Mouse (Mus musculus): ENCODE data around the gene Trpc1.

Trpc1 gene

DNA sequence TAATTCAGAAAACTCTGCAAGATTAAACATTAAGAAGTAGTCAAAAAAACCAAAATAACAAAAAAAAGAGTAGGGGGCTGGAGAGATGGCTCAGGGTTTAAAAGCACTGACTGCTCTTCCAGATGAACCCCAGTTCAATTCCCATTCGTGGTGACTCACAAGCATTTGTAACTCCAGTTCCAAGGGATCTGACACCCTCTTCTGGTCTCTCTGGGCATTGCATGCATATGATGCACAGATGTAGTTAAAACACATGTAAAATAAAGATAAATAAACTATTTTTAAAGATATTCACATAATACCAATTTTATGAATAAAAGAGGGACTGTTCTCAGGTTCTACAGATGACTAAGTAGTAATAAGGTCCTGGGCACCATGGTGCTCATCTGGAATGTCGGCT, 52.4 kb downstream of the Trpc1 start:
- peak; percentile 21 for DNase-seq (ENCODE audit: low spot score)

DNA sequence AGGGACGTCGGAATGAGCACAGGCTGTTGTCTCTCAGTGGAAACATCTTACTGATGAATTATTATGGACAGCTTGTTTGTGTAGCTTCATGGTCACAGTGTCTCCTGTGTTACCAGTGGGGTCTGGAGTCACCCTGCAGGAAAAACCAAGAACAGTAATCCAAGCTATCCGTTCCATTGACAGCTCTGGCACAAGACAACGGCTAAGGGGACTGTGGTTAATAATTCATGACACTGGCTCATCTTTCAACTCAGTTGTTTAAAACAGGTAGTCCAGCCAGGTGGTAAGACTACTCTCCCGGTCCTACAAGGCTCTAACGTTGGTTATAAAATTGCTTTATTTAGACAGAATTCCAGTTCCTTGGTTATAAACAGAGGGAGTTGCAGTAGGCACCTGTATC, 53.6 kb downstream of the Trpc1 start:
- no peak for DNase-seq (ENCODE audit: low spot score)

- no peak for DNase-seq (ENCODE audit: low spot score)
Measured at GRCm38 (mm10) chr9:95695023-95695422, 55.2 kb downstream of the Trpc1 start.

DNA sequence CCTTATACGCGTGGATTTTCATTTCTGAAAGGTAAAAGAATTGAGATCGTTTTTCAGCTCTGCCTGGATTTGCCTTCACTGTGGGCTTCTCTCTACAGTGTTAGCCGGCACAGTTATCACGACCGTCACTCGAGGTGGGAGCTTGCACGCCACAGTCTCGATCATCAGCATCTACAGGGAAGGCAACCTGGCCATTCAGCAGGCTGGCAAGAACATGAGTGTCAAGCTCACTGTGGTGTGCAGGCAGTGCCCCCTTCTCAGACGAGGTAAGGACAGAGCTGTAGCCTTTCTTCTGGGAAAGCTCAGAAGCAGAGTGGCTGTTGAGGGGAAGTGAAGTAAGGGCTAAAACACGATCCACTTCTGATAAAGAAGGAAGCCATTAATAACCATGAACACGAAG, 55.6 kb downstream of the Trpc1 start:
- DNase-seq (ENCODE audit: low spot score), result no peak

DNA sequence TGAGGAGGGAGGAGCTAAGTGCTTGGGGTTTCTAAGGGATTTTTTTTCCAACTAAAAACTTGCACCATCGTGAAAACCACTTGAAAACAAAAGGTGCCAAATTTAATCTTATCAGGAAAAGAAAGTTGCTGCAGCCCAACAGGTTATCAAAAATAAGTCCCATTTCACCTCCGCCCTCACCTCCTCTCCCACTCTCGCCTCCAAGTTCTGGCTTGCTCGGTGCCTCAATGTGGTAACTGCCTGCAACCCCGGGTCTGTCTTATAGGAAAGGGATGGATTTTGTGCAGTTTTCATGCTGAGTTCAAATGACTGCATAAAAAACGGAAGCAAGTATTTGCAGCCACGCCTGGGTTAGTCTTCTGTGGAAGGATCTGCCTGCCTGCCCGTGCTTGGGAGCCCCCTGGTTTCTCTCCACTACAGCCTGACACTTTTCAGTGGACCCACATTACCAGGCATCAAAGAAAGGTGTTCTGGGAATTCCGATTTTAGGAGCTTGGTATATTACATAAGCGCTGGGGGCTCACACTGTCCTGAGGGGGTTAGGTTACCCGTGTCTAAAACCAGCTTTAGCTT, 56.6 kb downstream of the Trpc1 start:
- no peak for DNase-seq (ENCODE audit: low spot score)

DNA sequence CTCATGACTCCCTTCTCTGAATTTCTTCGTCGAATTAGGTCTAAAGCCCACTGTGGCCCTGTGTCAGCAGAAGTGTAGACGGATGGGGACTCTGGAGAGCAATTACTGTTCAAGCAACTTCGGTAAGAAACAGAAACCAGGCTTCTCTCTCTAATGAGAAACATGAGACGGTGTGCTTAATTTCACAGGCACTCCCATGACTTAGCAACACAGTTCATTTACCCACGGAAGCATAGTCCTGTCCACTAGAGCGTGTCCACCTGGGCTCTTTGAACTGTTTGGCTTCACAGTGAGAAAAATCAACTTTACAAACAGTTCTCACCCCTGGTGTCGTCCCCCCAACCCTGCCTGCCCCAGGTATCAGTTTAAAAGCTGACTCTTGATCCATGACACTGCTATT, 57.4 kb downstream of the Trpc1 start:
- DNase-seq (ENCODE audit: low spot score), result no peak

GRCm38 (mm10) chr9:95688064-95688463, 62.1 kb downstream of the Trpc1 start:
- no peak for DNase-seq (ENCODE audit: low spot score)

- no peak for DNase-seq (ENCODE audit: low spot score)
Measured at GRCm38 (mm10) chr9:95685660-95686440, 64.3 kb downstream of the Trpc1 start.

GRCm38 (mm10) chr9:95680691-95681090, 69.5 kb downstream of the Trpc1 start:
- DNase-seq (ENCODE audit: low spot score), result no peak

GRCm38 (mm10) chr9:95679966-95680365, 70.2 kb downstream of the Trpc1 start:
- DNase-seq (ENCODE audit: low spot score), result no peak

- no peak for DNase-seq (ENCODE audit: low spot score)
Measured at GRCm38 (mm10) chr9:95676021-95676420, 74.2 kb downstream of the Trpc1 start.

GRCm38 (mm10) chr9:95675064-95675699, 75.0 kb downstream of the Trpc1 start:
- no peak for DNase-seq (ENCODE audit: low spot score)

- peak; percentile 13 for DNase-seq (ENCODE audit: low spot score)
Measured at GRCm38 (mm10) chr9:95672760-95673159, 77.4 kb downstream of the Trpc1 start.

DNA sequence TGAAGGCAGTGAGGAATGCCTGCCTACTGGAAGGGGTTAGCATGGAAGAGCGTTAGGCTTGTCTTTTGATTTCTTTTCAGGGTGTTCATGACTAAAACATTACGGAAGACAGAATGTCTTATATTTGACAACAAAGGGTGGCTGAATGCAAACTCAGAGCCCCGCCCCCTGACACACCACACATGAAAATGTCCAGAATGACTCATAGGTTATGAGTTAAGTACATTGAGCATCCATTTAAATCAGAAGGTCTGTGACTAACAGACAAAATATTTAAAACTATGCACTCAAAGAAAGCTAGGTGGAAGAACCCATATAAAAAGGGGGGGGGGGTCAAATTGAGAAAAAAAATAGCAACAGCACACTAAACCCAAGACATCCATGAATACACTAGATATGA, 77.8 kb downstream of the Trpc1 start:
- no peak for DNase-seq (ENCODE audit: low spot score)

DNA sequence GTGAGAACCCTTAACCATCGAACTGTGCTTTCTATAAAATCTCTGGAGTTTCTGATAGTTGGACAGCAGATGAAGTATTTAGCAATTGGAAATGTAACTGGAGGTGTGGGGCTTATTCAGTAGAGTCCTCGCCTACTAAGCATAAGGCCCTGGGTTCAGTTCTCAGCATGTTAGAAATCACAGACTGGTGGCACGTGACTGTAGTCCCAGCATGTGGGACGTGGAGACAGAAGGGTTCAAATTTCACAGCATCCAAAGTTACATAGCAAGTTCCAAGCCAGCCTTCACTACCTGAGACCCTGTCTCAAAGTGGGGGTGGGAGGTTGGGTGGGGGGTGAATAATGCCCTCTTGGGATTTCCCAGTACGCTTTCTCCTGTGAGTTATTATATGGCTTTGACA, 81.9 kb downstream of the Trpc1 start:
- DNase-seq (ENCODE audit: low spot score), result no peak

- DNase-seq (ENCODE audit: low spot score), result no peak
Measured at GRCm38 (mm10) chr9:95667836-95668235, 82.3 kb downstream of the Trpc1 start.

DNA sequence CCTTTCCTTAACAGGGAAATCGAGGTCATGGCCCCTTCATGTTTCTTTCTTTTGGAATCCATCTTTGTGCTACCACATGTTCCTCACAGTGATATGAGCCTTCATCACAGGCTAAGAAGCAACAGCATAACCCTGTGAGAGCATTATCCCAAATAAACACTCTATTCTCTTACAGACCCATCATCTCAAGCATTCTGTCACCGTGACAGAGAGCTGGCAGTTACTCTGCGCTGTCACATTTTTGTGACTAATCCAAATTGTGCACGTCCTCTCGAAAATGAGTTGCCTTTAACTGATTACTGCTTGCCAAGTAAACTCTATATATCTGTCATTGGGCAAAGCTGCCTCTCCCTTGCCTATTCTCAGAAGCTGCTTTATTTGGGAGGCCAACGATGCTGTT, 84.3 kb downstream of the Trpc1 start:
- DNase-seq (ENCODE audit: low spot score), result no peak

DNA sequence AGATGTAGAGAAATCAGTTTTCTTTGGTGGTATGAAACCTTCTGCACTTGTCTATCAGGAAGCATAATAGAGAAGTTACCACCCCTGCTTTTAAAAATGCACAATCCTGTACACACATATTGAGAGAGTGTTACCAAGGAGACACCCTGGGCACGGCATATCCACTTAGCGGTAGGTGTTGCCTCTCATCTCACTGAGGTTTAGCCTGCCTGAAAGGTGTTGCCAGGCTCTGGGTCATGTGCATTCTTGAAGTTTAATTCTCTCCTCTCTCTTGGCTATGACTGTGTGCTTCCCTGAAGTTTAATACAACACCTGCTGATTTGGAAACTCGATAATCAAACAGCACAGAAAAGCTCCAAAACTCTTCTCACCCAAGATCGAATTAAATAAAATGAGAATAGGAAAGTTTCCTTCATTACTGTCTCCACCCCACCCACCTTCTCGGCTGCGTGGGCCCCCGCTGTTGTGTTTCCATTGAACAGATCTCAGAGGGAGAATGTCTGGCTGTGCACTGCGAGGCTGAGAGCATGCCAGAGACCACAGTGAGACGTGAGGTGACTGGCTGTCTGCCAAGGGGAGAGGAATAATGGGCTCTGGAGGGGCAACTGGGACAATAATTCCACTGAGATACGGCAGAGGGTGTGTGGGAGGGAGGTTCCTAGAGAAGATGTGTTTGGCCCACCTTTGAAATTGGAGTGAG, 85.7 kb downstream of the Trpc1 start:
- DNase-seq (ENCODE audit: low spot score), result no peak

DNA sequence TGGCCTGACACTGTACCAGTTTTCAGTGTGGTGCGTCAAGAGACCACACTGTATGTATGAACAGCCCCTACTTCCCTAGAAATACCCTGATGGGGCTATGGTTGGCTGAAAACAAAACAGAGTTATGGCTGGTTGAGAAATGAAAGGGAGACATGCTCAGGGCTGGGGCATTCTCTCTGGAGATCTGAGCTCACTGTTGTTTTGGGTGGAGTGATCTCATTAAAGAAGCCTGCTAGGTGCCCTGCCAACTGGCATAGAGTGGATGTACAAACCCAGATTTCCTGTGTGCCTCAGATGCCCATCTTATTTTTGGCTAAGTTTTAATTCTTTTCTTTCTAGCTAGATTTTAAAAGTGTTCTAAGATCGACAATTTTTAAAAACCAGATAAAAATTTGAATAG, 92.2 kb downstream of the Trpc1 start:
- no peak for DNase-seq (ENCODE audit: low spot score)
